Mouse (Mus musculus) forebrain, embryonic 14.5 days (tissue): ENCODE results near the gene Ugt1a7c. TPM values are rescaled to one million over a fixed set of nuclear protein-coding genes. Genes with fewer than 3 reads are reported as not detected.

ENCODE experiments used
- ATAC-seq: fragments of 200-750 bp; cut with Nextera tagmentation; 2 replicates; pipeline ENCODE4 v1.8.0; 2017; ENCODE audit warnings: mild to moderate bottlenecking, moderate library complexity
- DNase-seq: peaks from one replicate; pipeline ENCODE4 v3.0.0-alpha.2; 2015; ENCODE audit warnings: low spot score
- H3K27ac ChIP-seq: fragments of 300-500 bp; sonication (generic); 2 replicates; pipeline ENCODE4 v1.5.1; 2014; ENCODE audit warnings: low read depth, mild to moderate bottlenecking, control low read depth, low read length, moderate library complexity
- H3K27me3 ChIP-seq: fragments of 300-500 bp; sonication (generic); replicated peaks from 2 replicates; pipeline ENCODE4 v1.6.1; 2014; ENCODE audit warnings: low read length, control low read depth, mixed read lengths; ENCODE audit not compliant: control insufficient read depth, insufficient read depth
- H3K36me3 ChIP-seq: fragments of 300-500 bp; sonication (generic); 2 replicates; pipeline ENCODE4 v1.6.1; 2014; ENCODE audit warnings: low read length, control low read depth; ENCODE audit not compliant: control insufficient read depth, insufficient read depth
- H3K4me1 ChIP-seq: fragments of 300-500 bp; sonication (generic); 2 replicates; pipeline ENCODE4 v1.6.1; 2014; ENCODE audit warnings: antibody characterized with exemption, low read length, control low read depth; ENCODE audit not compliant: control insufficient read depth, insufficient read depth
- H3K4me2 ChIP-seq: fragments of 300-500 bp; sonication (generic); 2 replicates; pipeline ENCODE4 v1.6.1; 2014; ENCODE audit warnings: mild to moderate bottlenecking, control low read depth, low read length
- H3K4me3 ChIP-seq: fragments of 300-500 bp; sonication (generic); 2 replicates; pipeline ENCODE4 v1.5.1; 2014; ENCODE audit warnings: low read depth, low read length, control low read depth
- H3K9ac ChIP-seq: fragments of 300-500 bp; sonication (generic); 2 replicates; pipeline ENCODE4 v1.6.1; 2014; ENCODE audit warnings: mild to moderate bottlenecking, low read length, control low read depth, moderate library complexity
- H3K9me3 ChIP-seq: fragments of 300-500 bp; sonication (generic); replicated peaks from 2 replicates; pipeline ENCODE4 v1.6.1; 2016; ENCODE audit warnings: low read length, control low read depth, mixed read lengths; ENCODE audit not compliant: control insufficient read depth
- WGBS: fragments of 180-500 bp; shearing (Covaris S2); extraction: QIAGEN DNeasy Blood & Tissue Kit; methylation state at CpG from one replicate; pipeline ENCODE4 v1.1.7; 2014; 5-methylcytosine and 5-hydroxymethylcytosine counted together
- polyA plus RNA-seq: library from polyadenylated mRNA; unstranded; fragments of >200 nt; fragmentation: Nextera tagmentation; extraction: Ambion mirVana; gene quantifications from 2 replicates; pipeline ENCODE4 v1.2.1, GENCODE M21; 2014

The Ugt1a7c gene
- polyA plus RNA-seq, 1 experiment from 2014 or later: 0.36 TPM

DNA sequence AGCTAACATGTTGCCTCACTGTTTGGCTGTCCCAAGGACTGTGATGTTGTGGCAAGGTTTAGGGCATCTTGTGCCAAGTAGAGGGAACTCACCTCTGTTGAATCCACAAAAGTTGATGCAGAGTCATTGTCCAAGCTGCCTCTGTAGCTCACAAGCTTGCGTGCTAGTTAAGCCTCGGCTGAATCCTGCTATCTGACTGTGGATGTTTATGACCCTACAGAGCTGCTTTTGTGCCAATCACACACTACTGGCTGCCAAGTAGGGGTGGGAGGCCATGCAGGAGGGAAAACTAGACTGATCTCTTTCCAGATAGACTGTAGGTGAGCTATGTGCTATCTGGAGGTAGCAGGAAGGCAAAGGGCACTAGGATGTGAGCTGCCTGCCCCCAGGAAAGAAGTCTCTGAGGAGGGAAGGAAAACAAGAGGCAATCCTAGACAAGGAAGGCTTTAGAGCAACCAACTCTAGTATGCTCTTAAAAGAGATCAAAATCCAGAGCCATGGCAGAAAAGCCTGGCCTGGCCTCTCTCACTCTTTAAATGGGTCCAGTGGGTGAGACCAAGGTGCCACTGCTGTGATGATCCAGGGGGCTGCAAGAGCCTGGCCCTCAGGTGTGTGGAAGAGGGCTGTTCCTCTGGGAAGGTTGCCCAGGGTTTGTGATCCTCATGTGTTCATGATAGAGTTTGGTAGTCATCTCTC, 119.1 kb downstream of the Ugt1a7c start:
- H3K36me3 ChIP-seq: no peaks in the 10 kb centered on the region
- no peaks in the 10 kb centered on the region for H3K27me3 ChIP-seq
- no peaks in the 10 kb centered on the region for H3K4me1 ChIP-seq
- no peak overlapping the region for H3K9ac ChIP-seq
- DNase-seq (peak; percentile 0), ATAC-seq (no peak)
- H3K9me3 ChIP-seq: peaks cover 51% of the 10 kb centered on the region
- no peak overlapping the region for H3K27ac ChIP-seq
- H3K4me3 ChIP-seq: no peak overlapping the region
- 84% methylated on average over 2 of the region's 2 CpGs for WGBS
- H3K4me2 ChIP-seq: no peak overlapping the region

DNA sequence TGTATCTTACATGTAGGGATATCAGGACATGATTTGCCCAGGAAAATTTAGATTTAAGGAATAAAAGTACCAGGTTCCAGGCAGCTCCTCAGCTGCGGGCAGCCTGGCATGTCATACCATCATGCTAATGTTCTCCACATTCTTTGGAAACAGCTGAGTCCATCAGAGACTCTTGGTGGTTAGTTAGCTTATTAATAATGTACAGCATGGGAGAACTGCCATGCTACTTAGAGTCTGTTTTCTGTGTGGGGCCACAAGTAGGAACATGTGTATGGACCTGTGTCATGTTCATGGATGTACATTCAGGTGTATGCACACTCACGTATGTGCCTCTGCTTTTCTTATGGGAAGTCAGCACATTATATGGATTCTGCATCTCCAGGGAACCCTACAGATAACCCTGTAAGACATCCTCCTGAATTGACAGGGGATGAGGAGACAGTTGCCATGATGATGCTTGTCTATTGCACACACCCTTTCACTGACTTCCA, 119.6 kb downstream of the Ugt1a7c start:
- H3K4me3 ChIP-seq: no peak overlapping the region
- ATAC-seq (no peak), DNase-seq (peak; percentile 0)
- peaks cover 51% of the 10 kb centered on the region for H3K9me3 ChIP-seq
- WGBS: 78% methylated on average over 2 of the region's 2 CpGs
- H3K27me3 ChIP-seq: no peaks in the 10 kb centered on the region
- no peaks in the 10 kb centered on the region for H3K36me3 ChIP-seq
- H3K4me1 ChIP-seq: no peaks in the 10 kb centered on the region
- H3K4me2 ChIP-seq: no peak overlapping the region
- H3K27ac ChIP-seq: no peak overlapping the region
- H3K9ac ChIP-seq: no peak overlapping the region

DNA sequence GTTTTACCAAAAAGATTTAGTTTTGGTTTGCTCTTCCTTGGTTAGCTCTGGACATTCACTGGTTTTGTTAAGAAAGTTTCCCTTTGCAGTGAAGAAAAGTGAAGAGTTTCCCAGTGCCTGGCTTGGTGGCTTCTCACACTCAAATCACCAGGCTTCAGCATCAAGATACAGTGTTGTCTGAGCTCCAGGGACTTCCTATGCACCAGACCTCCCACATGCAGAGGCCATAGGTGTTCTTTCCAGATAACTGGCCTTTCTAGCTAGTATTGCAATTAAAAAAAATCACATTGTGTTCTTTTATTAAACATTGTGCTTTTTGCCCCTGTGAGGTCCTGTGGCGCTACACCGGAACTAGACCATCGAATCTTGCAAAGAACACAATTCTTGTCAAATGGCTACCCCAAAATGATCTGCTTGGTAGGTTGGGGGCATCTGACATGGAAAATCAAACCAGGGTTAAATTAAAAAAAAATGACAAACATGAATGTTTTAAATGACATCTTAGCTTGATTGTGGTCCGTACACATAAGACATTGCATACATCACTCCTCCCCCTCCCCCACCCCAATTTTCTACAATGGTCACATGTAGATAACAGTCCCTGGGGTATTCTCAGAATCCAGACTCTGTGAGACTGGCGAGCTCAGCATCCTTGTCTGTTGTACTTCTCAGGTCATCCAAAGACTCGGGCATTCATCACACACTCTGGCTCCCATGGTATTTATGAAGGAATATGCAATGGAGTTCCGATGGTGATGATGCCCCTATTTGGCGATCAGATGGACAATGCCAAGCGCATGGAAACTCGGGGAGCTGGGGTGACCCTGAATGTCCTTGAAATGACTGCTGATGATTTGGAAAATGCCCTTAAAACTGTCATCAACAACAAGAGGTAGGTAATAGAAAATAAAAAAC, 120.9 kb downstream of the Ugt1a7c start:
- Histone ChIP-seq H3K9me3 (peaks cover 48% of the 10 kb centered on the region), H3K4me2 (no peak overlapping the region), H3K4me3 (no peak overlapping the region), H3K9ac (no peak overlapping the region), H3K4me1 (no peaks in the 10 kb centered on the region), H3K27me3 (no peaks in the 10 kb centered on the region), H3K27ac (no peak overlapping the region), H3K36me3 (no peaks in the 10 kb centered on the region)
- WGBS: 72% methylated on average over 10 of the region's 10 CpGs
- DNase-seq: peak; percentile 5
- no peak for ATAC-seq

DNA sequence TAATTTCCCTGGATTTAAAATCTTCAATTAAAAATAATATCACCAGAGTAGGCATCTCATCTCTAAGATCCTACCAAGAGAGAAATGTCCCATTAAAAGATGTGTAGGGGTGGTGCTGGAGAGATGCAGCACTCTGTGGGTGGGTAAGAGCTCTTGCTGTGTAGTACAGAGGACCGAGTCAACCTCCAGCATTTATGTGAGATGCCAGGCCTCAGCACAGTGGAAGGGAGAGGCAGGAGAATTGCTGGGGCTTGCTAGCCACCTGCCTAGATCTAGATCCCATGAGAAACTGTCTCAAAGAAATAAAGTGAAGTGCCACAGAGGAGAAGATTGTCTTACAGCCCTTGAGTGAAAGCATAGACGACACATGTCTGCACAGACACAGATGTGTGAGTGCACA, 121.7 kb downstream of the Ugt1a7c start:
- WGBS: 57% methylated on average over 2 of the region's 2 CpGs
- Histone ChIP-seq H3K27me3 (no peaks in the 10 kb centered on the region), H3K9me3 (peaks cover 45% of the 10 kb centered on the region), H3K4me2 (no peak overlapping the region), H3K4me3 (no peak overlapping the region), H3K27ac (no peak overlapping the region), H3K36me3 (no peaks in the 10 kb centered on the region), H3K4me1 (no peaks in the 10 kb centered on the region), H3K9ac (no peak overlapping the region)
- ATAC-seq (no peak), DNase-seq (peak; percentile 2)

DNA sequence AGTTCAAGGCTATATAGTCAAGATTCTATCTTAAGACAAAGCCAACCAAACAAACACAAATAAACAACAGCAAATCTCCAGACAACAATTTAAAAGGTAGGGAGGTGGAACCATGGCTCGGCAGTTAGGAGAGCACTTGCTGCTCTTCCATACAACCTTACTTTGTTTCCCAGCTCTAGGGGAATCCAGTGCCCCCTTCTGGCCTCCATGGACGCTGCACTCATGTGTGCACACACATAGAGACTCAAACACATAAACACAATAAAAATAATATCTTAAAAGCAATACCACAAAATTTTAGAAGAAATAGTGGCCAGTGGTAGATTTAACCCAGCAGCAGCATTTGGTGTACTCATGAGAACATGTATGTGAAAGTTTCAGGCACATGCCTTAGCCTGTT, 122.3 kb downstream of the Ugt1a7c start:
- 64% methylated on average over 2 of the region's 2 CpGs for WGBS
- Histone ChIP-seq H3K4me2 (no peak overlapping the region), H3K9me3 (peaks cover 41% of the 10 kb centered on the region), H3K4me1 (no peaks in the 10 kb centered on the region), H3K36me3 (no peaks in the 10 kb centered on the region), H3K4me3 (no peak overlapping the region), H3K27ac (no peak overlapping the region), H3K9ac (no peak overlapping the region), H3K27me3 (no peaks in the 10 kb centered on the region)
- ATAC-seq: no peak
- no peak for DNase-seq

DNA sequence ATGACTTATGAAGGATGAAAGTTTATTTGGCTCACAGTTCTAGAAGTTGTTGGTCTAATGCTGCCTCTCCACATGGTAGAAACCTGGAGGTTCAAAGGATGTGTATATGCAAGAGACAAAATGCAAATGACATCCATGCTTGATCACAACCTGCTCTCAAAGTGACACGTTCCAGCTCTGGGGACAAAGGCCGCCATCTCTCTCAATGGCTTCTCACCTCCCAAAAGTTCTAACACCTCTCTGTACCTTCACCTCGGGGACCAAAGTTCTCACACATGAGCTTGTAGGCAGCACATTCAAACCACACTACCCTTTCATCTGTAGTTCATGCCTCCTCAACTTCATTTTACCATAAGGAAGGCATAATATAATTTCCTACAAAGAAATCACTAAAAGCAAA, 122.7 kb downstream of the Ugt1a7c start:
- Histone ChIP-seq H3K9me3 (peaks cover 39% of the 10 kb centered on the region), H3K4me3 (no peak overlapping the region), H3K27me3 (no peaks in the 10 kb centered on the region), H3K27ac (no peak overlapping the region), H3K9ac (no peak overlapping the region), H3K4me2 (no peak overlapping the region), H3K4me1 (no peaks in the 10 kb centered on the region), H3K36me3 (no peaks in the 10 kb centered on the region)
- WGBS: 43% methylated on average over 3 of the region's 3 CpGs
- ATAC-seq (no peak), DNase-seq (peak; percentile 1)

DNA sequence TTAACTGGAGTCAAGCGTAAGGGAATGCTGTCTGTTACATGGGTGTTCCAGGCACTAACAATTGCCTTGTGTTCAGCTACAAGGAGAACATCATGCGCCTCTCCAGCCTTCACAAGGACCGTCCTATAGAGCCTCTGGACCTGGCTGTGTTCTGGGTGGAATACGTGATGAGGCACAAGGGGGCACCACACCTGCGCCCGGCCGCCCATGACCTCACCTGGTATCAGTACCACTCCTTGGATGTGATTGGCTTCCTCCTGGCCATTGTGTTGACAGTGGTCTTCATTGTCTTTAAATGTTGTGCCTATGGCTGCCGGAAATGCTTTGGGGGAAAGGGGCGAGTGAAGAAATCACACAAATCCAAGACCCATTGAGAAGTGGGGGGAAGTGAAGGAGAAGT, 123.2 kb downstream of the Ugt1a7c start:
- peaks cover 34% of the 10 kb centered on the region for H3K9me3 ChIP-seq
- H3K27me3 ChIP-seq: no peaks in the 10 kb centered on the region
- H3K4me3 ChIP-seq: no peak overlapping the region
- no peaks in the 10 kb centered on the region for H3K4me1 ChIP-seq
- WGBS: 72% methylated on average over 9 of the region's 9 CpGs
- no peaks in the 10 kb centered on the region for H3K36me3 ChIP-seq
- no peak overlapping the region for H3K9ac ChIP-seq
- H3K4me2 ChIP-seq: no peak overlapping the region
- no peak overlapping the region for H3K27ac ChIP-seq
- DNase-seq: no peak
- no peak for ATAC-seq

DNA sequence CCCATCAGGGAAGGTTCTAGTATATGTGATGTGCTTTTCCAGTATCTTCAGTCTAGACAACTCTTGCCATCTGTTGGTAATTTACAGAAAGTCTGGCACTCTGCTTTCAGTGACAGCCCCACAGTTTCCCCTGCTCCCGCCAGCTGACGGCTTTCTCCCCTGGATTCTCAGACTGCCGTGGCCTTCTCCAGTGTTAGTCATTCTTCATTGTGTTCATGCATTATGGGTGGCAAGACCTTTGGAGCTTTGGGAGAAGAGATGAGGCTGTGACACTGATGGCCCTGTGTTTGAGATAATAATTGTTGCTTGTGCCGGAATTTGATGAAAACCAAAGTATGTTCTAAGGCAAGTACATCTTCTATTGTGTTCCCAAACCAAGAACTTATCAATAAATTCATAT, 123.7 kb downstream of the Ugt1a7c start:
- Histone ChIP-seq H3K4me1 (no peaks in the 10 kb centered on the region), H3K27ac (no peak overlapping the region), H3K4me2 (no peak overlapping the region), H3K9ac (no peak overlapping the region), H3K4me3 (no peak overlapping the region), H3K9me3 (peaks cover 29% of the 10 kb centered on the region), H3K27me3 (no peaks in the 10 kb centered on the region), H3K36me3 (no peaks in the 10 kb centered on the region)
- ATAC-seq (no peak), DNase-seq (no peak)
- WGBS: 52% methylated on average over 4 of the region's 4 CpGs

DNA sequence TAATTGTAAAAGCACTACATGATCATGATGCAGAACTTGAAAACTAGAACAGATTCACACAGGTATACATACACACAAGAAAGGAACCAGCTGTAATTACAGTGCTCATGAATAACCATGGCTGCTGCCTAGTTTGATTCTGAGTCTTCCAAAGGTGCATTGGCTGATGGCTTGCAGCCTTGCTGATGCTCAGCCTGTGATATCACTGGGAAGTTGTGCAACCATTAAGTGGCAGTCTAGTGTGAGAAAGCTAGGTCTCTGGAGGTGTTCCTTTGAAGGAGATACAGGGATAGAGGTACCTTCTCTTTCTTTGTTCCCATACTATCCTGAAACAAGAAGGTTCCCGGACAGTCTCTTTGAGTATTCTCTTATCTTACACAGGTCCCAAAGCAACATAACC, 124.2 kb downstream of the Ugt1a7c start:
- WGBS: 27% methylated on average over 1 of the region's 1 CpGs
- H3K27me3 ChIP-seq: no peaks in the 10 kb centered on the region

More for the DNA sequence above, 124.2 kb downstream of the Ugt1a7c start:
- H3K27ac ChIP-seq: no peak overlapping the region
- H3K9me3 ChIP-seq: peaks cover 24% of the 10 kb centered on the region
- H3K4me3 ChIP-seq: no peak overlapping the region
- H3K4me2 ChIP-seq: no peak overlapping the region
- H3K36me3 ChIP-seq: no peaks in the 10 kb centered on the region
- ATAC-seq: no peak
- no peak overlapping the region for H3K9ac ChIP-seq
- H3K4me1 ChIP-seq: no peaks in the 10 kb centered on the region
- DNase-seq: no peak
